Mouse (Mus musculus) heart, embryonic 15.5 days (tissue): Measurements from ENCODE around the gene Olfr523. TPM values are rescaled to one million over a fixed set of nuclear protein-coding genes. Genes with fewer than 3 reads are reported as not detected.
A peak's percentile ranks its signal among the peaks of the same experiment; 100 is the strongest.

Experiments
- ATAC-seq: fragments of 200-750 bp; cut with Nextera tagmentation; replicated peaks from 2 replicates; pipeline ENCODE4 v1.8.0; 2017; ENCODE audit warnings: low read depth, moderate TSS enrichment; ENCODE audit not compliant: insufficient number of reproducible peaks, insufficient read depth, low FRiP score
- H3K27ac ChIP-seq: fragments of 300-500 bp; sonication (generic); 2 replicates; pipeline ENCODE4 v1.5.1; 2015; ENCODE audit warnings: mild to moderate bottlenecking, inconsistent platforms
- H3K27me3 ChIP-seq: fragments of 300-500 bp; sonication (generic); 2 replicates; pipeline ENCODE4 v1.6.1; 2015; ENCODE audit warnings: inconsistent platforms
- H3K36me3 ChIP-seq: fragments of 300-500 bp; sonication (generic); 2 replicates; pipeline ENCODE4 v1.6.1; 2015; ENCODE audit warnings: mild to moderate bottlenecking, inconsistent platforms
- H3K4me1 ChIP-seq: fragments of 300-500 bp; sonication (generic); replicated peaks from 2 replicates; pipeline ENCODE4 v1.6.1; 2015; ENCODE audit warnings: inconsistent platforms
- H3K4me2 ChIP-seq: fragments of 300-500 bp; sonication (generic); 2 replicates; pipeline ENCODE4 v1.6.1; 2015; ENCODE audit warnings: inconsistent platforms, mild to moderate bottlenecking, moderate library complexity
- H3K4me3 ChIP-seq: fragments of 300-500 bp; sonication (generic); 2 replicates; pipeline ENCODE4 v1.5.1; 2015; ENCODE audit warnings: mild to moderate bottlenecking, inconsistent platforms
- H3K9ac ChIP-seq: fragments of 300-500 bp; sonication (generic); 2 replicates; pipeline ENCODE4 v1.6.1; 2015; ENCODE audit warnings: mild to moderate bottlenecking, inconsistent platforms
- H3K9me3 ChIP-seq: fragments of 300-500 bp; sonication (generic); replicated peaks from 2 replicates; pipeline ENCODE4 v1.6.1; 2016; ENCODE audit warnings: inconsistent platforms
- WGBS: fragments of 180-500 bp; shearing (Covaris S2); methylation state at CpG from one replicate; pipeline ENCODE4 v1.1.7; 2015; ENCODE audit warnings: mixed read lengths; 5-methylcytosine and 5-hydroxymethylcytosine counted together
- polyA plus RNA-seq: library from polyadenylated mRNA; unstranded; fragments of >200 nt; fragmentation: Nextera tagmentation; extraction: Ambion mirVana; gene quantifications from 2 replicates; pipeline ENCODE4 v1.2.1, GENCODE M21; 2015

Gene Olfr523
- polyA plus RNA-seq, 1 experiment from 2014 or later = not detected

DNA sequence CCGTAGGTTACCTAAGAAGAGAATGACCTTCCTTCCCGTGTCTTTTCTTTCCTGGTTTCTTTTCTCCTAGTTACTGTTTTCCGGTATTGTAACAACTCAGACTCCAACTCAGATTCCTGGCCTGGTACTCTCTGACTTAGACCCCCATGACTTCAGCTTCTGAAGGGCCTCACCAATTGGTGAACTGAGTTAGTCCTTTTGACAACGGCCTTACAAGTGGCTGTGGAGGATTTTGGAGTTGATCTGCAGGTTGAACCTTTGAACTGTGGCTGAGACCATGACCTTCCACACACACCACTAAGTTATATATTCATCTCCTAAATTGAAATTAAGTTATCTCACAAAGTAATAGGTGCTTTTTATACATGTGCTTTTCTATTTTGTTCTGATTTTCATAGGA is 11.2 kb downstream of the Olfr523 start:
- Histone ChIP-seq H3K9ac (no peak overlapping the region), H3K4me2 (no peak overlapping the region), H3K27ac (no peak overlapping the region), H3K27me3 (0 out of 2 replicates have a peak, but pooled peaks cover 5% of the 10 kb centered on the region), H3K36me3 (no peaks in the 10 kb centered on the region), H3K4me3 (no peak overlapping the region), H3K4me1 (no peaks in the 10 kb centered on the region), H3K9me3 (no peaks in the 10 kb centered on the region)
- 81% methylated on average over 4 of the region's 4 CpGs for WGBS
- no peak for ATAC-seq

DNA sequence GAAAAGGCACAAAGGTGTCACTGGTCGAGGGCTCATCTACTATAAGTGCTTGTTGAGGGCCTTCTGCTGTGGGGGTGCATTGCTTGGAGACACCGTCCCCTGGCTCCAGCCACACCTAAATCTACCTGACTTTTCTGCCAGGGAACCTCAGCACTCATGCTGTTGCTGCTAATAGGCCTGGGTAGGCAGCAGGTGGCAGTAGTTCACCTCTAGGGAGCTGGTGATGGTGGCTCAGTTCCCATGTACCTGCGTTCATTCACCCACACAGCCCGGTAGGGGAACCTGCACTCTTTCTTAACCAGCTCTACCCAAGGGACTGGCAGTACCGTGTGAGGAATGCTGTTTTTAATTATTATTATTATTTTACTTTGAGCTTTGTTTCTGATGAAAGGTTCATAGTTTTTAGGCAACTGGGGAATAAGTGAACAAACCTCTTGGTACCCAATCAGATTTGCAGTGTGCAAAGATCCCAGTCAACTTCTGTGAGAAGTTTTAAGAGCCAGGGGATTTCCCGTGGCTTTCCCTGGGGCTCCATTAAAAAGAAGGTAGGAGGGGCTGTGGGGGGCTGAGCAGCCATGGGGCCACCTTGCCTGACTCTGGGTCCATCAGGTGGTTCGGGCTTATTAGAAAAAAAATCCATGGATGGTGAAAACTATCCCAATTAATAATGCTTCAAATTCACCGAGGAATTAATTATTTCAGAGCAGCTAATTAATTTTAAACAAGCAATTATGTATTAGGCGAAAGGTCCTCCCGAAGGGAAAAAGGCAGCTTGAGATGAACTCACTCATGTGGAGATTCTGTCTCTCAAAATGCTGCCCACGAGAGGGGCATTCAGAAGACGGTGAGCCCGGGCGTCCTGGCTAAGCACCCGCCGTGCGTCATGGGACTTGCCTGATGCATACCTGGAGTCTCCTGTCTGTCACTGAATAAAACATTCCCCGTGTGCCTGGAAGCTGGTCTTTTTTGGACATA is 13.9 kb downstream of the Olfr523 start:
- Histone ChIP-seq H3K27ac (no peak overlapping the region), H3K4me3 (no peak overlapping the region), H3K36me3 (no peaks in the 10 kb centered on the region), H3K4me2 (no peak overlapping the region), H3K4me1 (no peaks in the 10 kb centered on the region), H3K9me3 (no peaks in the 10 kb centered on the region), H3K9ac (no peak overlapping the region), H3K27me3 (0 out of 2 replicates have a peak, but pooled peaks cover 5% of the 10 kb centered on the region)
- 65% methylated on average over 18 of the region's 18 CpGs for WGBS
- ATAC-seq = no peak

DNA sequence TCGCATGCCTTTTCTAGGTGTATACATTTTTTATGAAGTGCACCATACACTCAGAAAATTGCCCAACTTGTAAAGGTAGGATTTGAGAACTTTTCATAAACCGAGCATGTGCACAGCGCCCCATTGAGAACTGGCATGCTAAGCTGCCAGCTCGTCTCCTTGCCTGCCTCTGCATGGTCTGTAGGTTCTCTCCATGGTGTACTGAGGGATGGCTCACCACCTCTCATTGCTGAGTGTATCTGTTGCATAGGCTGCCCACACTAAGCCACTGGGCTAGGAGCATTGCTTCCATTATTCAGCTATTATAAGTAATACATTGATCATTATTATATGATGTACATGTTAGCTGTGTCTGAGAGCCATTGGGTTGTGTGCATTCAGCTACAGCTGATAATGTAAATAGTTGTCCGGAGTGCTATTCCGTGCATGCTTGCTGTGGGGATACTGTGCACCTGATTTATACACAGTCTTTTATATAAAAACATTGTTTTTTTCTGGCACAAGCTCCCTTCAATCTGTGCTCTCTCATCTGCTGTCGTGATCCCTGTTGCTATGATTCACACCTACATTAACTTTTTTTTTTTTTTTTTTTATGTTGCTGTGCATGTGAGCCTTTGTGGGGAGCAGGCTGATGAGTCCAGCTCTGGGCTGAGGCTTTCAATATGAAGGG is 14.8 kb downstream of the Olfr523 start:
- Histone ChIP-seq H3K36me3 (no peaks in the 10 kb centered on the region), H3K9ac (no peak overlapping the region), H3K27me3 (0 out of 2 replicates have a peak, but pooled peaks cover 5% of the 10 kb centered on the region), H3K4me1 (no peaks in the 10 kb centered on the region), H3K27ac (no peak overlapping the region), H3K9me3 (no peaks in the 10 kb centered on the region), H3K4me3 (no peak overlapping the region), H3K4me2 (no peak overlapping the region)
- ATAC-seq = no peak
- 82% methylated on average over 7 of the region's 7 CpGs for WGBS

DNA sequence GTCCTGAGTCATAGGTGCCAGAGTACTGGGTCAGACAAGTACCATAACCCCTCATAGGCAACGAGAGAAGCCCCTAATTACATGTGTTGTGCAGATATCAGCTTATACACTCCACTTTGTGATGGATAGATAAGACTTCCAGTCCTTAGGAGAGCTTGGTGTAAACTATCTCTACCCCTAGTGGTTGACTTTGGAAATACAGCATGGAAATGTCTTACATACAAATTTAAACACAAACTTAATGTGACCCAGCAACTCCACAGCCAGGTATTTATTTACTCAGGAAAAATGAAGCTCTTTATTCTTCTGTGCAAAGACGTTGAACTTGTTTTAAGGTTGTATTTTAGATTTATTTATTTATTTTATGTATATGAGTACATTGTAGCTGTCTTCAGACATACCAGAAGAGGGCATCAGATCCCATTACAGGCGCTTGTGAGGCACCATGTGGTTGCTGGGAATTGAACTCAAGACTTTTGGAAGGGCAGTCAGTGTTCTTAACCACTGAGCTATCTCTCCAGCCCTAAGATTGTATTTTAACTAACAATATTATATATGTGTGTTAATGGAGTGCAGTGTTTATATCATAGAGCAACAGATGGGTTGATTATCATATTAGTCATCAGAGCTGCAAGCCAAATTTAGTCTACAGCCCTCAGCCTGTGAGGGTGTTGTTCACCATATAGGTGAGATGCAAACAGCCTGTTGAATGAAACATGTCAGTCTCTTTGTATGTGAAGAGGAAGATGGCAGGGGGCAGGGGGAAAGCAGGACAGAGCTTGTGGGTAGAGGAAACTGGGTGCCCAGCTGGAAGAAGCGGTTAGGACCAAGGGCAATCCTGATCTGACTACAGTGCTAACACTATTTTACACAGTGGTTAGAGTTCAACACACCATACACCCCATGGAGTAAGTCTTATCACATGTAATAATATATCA is 15.6 kb downstream of the Olfr523 start:
- H3K4me1 ChIP-seq = no peaks in the 10 kb centered on the region
- H3K4me3 ChIP-seq = no peak overlapping the region
- H3K4me2 ChIP-seq = no peak overlapping the region
- ATAC-seq = no peak
- H3K36me3 ChIP-seq = no peaks in the 10 kb centered on the region
- no peak overlapping the region for H3K27ac ChIP-seq
- H3K9me3 ChIP-seq = no peaks in the 10 kb centered on the region
- WGBS = 55% methylated on average over 4 of the region's 4 CpGs
- no peak overlapping the region for H3K9ac ChIP-seq
- 0 out of 2 replicates have a peak, but pooled peaks cover 5% of the 10 kb centered on the region for H3K27me3 ChIP-seq

DNA sequence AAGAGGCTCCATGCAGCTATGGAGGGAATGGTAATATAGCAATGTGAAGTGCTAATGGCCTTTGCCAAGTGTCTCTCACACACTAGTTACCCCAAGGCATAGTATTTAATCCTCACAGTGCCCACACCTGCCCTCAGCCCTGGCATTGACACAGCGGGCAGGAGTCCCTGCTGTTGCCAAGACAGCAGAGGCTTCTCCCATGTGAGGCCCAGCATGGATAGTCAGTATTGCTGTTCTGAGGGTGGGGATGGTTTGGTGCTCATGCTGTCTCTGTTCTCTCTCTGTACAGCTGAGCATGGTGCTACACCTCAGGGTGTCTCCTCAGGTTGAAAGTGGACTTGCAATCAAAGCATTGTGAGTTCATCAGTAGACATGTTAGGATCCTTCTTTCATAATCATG is 17.4 kb downstream of the Olfr523 start:
- no peak for ATAC-seq
- no peak overlapping the region for H3K27ac ChIP-seq
- no peak overlapping the region for H3K9ac ChIP-seq
- no peak overlapping the region for H3K4me3 ChIP-seq
- H3K36me3 ChIP-seq = no peaks in the 10 kb centered on the region
- 0 out of 2 replicates have a peak, but pooled peaks cover 4% of the 10 kb centered on the region for H3K27me3 ChIP-seq
- H3K4me2 ChIP-seq = no peak overlapping the region
- no peaks in the 10 kb centered on the region for H3K4me1 ChIP-seq
- WGBS = 74% methylated on average over 1 of the region's 1 CpGs
- H3K9me3 ChIP-seq = no peaks in the 10 kb centered on the region

DNA sequence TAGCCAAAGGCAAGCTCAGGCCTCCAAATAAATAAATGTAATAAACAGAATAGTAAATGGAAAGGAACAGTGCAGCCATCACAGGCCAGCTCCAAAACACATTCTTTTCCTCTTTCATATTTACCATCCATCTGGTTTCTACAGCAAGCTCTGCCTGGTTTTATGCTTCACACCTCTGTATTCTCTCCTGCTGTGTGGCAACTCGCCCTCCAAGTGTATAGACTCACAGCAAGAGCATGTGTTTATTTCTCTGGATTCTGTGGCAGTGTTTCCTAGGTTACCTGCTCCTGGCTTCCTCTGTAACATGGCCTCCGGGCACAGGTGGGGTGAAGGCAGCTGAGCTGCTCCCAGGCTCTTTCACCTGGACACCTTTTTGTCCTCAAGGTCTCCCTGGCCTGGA is 19.4 kb downstream of the Olfr523 start:
- H3K4me3 ChIP-seq = no peak overlapping the region
- 53% methylated on average over 2 of the region's 2 CpGs for WGBS
- ATAC-seq = no peak
- H3K27ac ChIP-seq = no peak overlapping the region
- H3K4me2 ChIP-seq = no peak overlapping the region
- no peaks in the 10 kb centered on the region for H3K4me1 ChIP-seq
- H3K36me3 ChIP-seq = no peaks in the 10 kb centered on the region
- no peak overlapping the region for H3K9ac ChIP-seq
- no peaks in the 10 kb centered on the region for H3K27me3 ChIP-seq
- no peaks in the 10 kb centered on the region for H3K9me3 ChIP-seq

DNA sequence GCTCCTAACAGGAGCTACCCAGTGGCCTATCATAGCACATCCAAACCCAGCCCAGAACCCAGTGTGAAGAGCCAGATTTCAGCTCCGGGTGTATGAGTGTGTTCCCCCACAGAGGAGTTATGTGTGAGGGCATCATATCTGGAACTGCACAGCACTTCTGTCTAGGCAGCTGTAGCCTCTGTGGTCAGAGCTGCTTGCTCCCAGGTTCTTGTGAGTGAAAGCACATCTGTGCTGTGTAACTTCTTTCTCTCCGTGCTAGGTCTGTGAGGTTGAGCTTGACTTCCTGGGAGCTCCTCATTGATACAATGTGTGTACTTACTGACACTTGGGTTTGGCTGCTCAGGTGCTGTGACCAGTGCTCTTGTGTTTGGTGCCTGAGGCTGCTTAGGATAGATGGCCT is 19.8 kb downstream of the Olfr523 start:
- Histone ChIP-seq H3K4me1 (no peaks in the 10 kb centered on the region), H3K4me3 (no peak overlapping the region), H3K9me3 (no peaks in the 10 kb centered on the region), H3K9ac (no peak overlapping the region), H3K27ac (no peak overlapping the region), H3K36me3 (no peaks in the 10 kb centered on the region), H3K27me3 (no peaks in the 10 kb centered on the region), H3K4me2 (no peak overlapping the region)
- 76% methylated on average over 2 of the region's 2 CpGs for WGBS
- ATAC-seq = 0 out of 2 replicates have a peak, but pooled peaks have one; percentile 31

DNA sequence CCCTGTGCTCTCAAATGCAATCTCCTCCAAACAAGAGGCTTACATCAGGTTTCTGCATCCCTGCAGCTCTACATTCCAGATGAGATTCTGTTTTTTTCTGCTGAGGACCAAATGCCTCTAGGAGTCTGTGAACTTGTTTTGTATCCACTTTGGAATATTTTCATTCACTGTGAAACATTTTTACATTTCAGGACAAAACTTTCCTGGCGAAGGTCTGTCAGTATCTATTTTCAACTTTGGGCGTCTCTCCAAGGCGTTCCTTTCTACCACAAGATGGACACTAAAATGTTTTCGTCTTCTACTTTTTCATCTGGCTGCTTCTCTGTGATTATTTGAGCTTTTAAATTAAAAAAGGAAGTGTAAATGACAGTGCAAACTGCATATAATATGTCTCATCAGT is 21.0 kb downstream of the Olfr523 start:
- H3K27me3 ChIP-seq = no peaks in the 10 kb centered on the region
- no peak overlapping the region for H3K9ac ChIP-seq
- H3K4me2 ChIP-seq = no peak overlapping the region
- WGBS = 77% methylated on average over 4 of the region's 4 CpGs
- no peak overlapping the region for H3K4me3 ChIP-seq
- no peaks in the 10 kb centered on the region for H3K9me3 ChIP-seq
- H3K27ac ChIP-seq = no peak overlapping the region
- H3K36me3 ChIP-seq = no peaks in the 10 kb centered on the region
- no peaks in the 10 kb centered on the region for H3K4me1 ChIP-seq
- ATAC-seq = no peak

DNA sequence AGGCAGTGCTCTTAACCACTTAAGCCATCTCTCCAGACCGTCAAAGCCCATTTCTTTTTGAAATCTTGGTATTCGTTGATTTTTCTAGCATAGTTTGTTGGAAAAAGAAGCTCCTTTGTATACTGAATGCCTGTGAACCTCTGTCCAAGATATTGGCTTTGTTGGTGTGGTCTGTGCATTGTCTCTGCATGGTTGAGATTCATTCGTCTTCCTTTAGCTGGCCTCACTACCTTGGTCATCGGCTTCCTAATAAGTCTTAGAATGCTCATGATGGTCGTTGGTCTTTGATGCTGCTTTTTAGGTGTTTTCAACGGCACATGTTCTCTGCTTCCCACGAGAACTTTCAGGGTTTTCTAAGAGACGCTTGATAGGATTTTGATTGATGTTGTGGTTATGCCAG is 23.0 kb downstream of the Olfr523 start:
- Histone ChIP-seq H3K4me1 (no peaks in the 10 kb centered on the region), H3K4me2 (no peak overlapping the region), H3K27ac (no peak overlapping the region), H3K9ac (no peak overlapping the region), H3K36me3 (no peaks in the 10 kb centered on the region), H3K9me3 (no peaks in the 10 kb centered on the region), H3K4me3 (no peak overlapping the region), H3K27me3 (no peaks in the 10 kb centered on the region)
- no peak for ATAC-seq
- WGBS = 69% methylated on average over 8 of the region's 8 CpGs

DNA sequence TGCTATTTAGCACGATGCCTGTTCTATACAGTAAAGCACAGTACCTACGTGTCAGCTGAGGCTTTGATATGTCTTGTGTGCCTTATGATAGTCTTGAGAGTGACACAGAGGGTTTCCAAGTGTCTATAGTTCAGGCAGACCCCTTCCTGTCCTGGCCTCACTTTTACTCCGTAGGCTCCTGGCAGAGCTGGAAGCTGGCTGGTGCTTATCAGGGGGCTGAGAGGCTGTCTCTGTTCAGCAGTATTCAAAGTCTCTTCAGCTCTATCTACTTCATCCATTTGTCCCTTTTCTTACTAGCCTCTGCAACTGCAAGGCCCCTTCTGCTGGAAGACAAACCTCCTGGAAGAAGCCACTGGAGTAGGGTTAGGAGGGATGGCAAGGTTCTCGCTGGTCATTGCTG is 28.1 kb downstream of the Olfr523 start:
- Histone ChIP-seq H3K4me3 (no peak overlapping the region), H3K36me3 (no peaks in the 10 kb centered on the region), H3K27me3 (no peaks in the 10 kb centered on the region), H3K27ac (no peak overlapping the region), H3K9me3 (no peaks in the 10 kb centered on the region), H3K9ac (no peak overlapping the region), H3K4me2 (no peak overlapping the region), H3K4me1 (no peaks in the 10 kb centered on the region)
- WGBS = 74% methylated on average over 4 of the region's 4 CpGs
- no peak for ATAC-seq

DNA sequence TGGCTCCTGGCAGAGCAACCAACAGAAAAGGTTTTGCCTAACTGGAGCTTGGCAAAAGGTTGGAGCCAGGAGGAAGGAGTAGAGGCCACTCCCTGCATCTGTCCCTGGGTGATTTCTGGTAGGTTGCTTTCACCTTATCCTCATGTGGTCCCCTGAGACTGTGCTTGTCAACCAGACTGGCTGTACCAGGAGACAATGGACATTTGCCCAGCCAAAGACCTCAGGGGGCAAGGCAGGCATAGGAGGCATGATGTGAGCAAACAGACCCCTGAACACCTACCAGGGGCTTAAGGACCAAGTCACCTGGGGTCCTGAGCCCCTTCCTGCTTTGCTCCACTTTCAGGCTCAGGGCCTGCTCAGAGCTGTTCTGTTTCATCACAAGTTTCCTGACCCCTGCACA is 32.8 kb downstream of the Olfr523 start, which contains the start of gene Olfr524:
Olfr524 (minus strand) TSS at position 101 of the 400 bp plus-strand sequence.
- Histone ChIP-seq H3K27me3 (no peaks in the 10 kb centered on the region), H3K4me3 (no peak within 1 kb of the TSS; the same call in 1 of the 2 replicates), H3K4me2 (no peak within 1 kb of the TSS), H3K9ac (no peak within 1 kb of the TSS), H3K36me3 (no peaks in the 10 kb centered on the region), H3K27ac (no peak within 1 kb of the TSS), H3K9me3 (no peaks in the 10 kb centered on the region), H3K4me1 (no peaks in the 10 kb centered on the region)
- no peak for ATAC-seq
